Mouse (Mus musculus) spleen, adult 12 weeks (tissue): ENCODE measurements around the gene Ppp1r14d.

Experiments
- DNase-seq: peaks from one replicate; pipeline ENCODE4 v3.0.0; 2022; ENCODE audit warnings: low spot score

Ppp1r14d gene

GRCm38 (mm10) chr2:119229775-119230704 is at the start of gene Ppp1r14d:
TSS of gene Ppp1r14d (minus strand) at chr2:119229906.
- no peak for DNase-seq

DNA sequence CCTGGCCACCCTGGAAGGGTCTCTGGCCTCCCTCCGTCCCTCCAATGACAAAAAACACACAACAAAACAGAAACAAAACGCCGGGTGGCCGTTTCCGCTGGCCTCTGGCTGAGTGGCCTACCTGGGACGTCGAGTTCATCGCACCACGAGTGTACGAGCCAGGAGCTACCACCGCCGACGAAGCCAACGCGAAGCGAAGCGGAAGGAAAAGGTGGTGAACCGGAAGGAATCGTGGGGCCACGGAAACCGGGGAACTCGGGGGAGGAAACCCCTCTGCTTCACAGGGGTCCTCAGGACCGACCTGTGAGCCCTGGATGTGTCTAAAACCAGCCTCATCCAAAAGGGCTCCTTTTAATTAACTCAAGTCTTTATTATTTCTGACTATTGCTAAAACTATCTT is 48.1 kb upstream of the Ppp1r14d start:
- DNase-seq: no peak

DNA sequence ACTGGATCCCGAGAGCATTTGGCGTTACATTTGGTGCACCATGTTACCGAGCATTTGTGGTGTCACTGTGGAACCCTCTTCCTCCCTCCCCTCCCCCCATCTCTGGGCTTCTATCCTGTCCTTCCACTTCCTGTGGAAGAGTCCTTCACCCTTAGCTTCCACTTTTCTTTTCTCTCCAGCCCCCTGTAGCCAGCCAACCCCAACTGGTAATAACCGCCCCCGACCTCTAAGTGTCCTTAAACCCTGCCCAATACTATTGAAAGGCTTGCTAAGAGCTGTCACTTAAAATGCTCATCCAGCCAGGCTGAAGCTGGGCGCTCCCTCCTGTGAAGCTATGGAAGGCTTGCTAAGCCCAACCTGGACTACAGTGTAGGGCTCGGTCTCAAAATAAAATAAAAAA is 47.2 kb upstream of the Ppp1r14d start:
- DNase-seq: no peak

- DNase-seq: no peak
Observed at GRCm38 (mm10) chr2:119274126-119274525, 44.4 kb upstream of the Ppp1r14d start.

DNA sequence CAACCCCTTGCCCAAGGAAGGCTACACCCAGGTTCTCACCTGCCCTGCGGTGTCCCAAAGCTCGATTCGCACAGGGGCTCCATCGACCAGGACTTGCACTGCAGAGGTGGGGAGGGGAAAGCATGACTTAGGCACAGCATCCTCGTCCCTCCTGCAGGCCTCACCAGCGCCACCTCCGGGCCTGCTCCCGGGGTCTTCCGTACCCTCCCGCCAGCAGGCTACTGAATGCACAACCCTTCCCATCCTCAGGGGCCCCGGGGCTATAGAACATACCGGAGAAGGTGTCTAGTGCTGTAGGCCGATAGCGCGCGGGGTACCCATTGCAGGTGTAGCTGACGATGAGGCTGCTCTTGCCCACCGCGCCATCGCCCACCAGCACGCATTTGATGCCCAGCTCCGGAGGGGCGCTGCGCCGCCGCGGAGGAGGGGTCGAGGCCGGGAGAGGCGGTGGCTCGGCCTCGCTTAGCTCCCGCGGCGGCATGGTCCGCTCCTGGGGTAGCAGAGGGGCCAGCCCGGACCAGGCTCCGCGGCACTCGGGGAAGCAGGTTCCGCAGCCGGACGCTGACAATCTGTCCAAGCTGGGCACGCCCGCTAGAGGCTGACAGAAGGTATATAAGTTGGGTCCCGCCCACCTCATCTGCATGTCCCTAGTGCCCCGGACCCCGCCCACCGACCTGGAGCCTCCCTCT is 41.1 kb upstream of the Ppp1r14d start, which contains the start of gene Rhov:
TSS of gene Rhov (minus strand) at position 630 of the 689 bp plus-strand sequence.
- no peak for DNase-seq

GRCm38 (mm10) chr2:119270286-119270642 is 40.6 kb upstream of the Ppp1r14d start:
- DNase-seq: no peak

- DNase-seq: no peak
Observed at GRCm38 (mm10) chr2:119263813-119264212, 34.1 kb upstream of the Ppp1r14d start.

GRCm38 (mm10) chr2:119262978-119263377 is 33.3 kb upstream of the Ppp1r14d start:
- no peak for DNase-seq

DNA sequence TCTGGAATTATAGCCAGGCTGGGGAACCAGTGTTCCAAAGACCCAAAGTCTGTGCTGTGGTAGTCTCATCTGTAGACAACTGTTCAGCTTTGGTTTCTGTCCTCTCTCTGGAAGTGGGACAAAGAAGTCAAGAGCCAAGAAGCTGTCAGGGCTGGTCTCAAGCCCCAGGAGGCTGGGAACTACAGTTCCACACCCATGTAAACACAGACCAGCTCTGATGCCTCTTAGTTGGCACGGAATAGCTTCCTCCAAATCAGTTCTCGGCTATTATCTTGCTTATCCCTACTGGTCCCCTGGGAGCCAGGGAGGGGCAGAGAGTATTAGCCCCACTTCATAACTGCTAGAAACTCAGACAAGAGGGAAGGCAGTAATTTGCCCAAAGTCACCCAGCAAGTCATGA is 31.6 kb upstream of the Ppp1r14d start:
- no peak for DNase-seq

DNA sequence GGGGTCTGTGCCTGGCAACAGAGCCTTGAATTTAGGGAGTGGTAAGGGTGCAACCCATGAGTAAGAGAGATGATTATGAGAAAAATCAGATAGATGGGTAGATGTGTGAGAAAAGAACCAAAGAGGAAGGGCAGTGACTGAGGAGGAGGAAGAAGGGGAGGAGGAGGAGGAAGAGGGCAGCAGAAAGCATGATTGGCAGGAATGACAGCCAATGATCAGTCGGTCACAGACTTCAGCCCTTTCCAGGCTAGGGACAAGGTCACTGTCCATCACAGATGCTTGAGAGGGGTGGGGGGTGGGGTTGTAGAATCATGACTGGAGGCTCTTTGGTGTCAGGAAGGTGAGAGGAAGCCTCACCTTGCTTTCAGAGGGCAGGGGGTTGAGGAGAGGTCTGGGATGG is 30.8 kb upstream of the Ppp1r14d start:
- no peak for DNase-seq

- DNase-seq: no peak
Observed at GRCm38 (mm10) chr2:119254976-119255375, 25.3 kb upstream of the Ppp1r14d start.

- peak; percentile 76 for DNase-seq
Observed at GRCm38 (mm10) chr2:119250826-119251478, 21.2 kb upstream of the Ppp1r14d start.

DNA sequence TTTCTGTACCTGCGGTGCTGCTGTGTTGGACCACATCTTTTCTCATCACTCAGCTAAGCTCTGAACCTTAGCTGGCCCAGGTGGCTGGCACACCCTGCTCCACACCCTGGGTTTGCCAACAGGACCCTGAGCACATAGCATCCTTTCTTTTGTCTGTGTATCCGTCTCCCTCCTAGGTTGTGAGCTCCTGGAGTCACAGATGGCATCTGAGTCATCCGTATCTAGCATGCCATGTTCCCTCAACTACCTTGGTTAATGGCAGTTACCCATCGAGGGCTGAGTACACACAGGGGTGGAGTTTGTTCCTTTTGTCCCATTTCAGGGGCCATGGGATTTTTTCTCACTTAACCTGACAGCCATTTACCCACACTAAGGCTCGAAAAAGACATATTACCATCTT is 20.7 kb upstream of the Ppp1r14d start:
- no peak for DNase-seq

DNA sequence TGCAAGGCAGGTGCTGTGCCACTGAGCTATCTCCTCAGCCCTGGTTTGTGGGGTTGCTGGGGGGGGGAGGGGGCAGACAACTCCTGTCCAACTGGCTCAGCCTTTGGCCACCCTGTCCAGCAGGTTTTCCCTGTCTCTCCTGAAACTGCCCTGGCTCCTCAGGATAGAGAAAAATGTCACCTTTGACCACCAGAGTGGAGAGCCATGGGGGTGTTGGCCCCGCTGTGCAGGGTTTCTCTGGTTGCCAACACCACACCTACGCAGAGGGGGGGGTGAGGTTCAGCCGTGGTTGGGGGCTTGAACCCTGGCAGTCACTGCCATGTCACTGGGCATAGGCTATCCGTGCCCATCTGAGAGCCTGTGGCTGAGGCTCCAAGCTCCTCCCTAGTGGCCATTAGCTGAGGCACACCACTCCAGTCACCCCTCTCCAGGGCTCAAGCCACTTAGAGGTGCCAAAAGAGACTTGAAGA is 19.9 kb upstream of the Ppp1r14d start:
- no peak for DNase-seq

DNA sequence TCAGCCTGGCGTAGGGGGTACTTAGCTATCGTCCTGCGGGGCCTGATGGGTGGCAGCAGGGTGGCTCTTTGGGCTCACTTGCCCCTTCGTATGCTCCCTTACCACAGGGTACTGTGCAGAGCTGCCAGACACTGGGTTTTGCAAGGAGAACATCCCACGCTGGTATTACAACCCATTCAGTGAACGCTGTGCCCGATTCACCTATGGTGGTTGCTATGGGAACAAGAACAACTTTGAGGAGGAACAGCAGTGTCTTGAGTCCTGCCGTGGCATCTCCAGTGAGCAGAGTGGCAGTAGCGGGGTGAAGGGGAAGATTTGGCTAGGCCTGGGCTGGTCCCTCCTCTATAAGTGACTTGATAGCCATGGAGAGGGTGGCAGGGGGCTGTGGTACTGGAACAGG is 18.2 kb upstream of the Ppp1r14d start:
- no peak for DNase-seq

- no peak for DNase-seq
Observed at GRCm38 (mm10) chr2:119245246-119245645, 15.5 kb upstream of the Ppp1r14d start.

DNA sequence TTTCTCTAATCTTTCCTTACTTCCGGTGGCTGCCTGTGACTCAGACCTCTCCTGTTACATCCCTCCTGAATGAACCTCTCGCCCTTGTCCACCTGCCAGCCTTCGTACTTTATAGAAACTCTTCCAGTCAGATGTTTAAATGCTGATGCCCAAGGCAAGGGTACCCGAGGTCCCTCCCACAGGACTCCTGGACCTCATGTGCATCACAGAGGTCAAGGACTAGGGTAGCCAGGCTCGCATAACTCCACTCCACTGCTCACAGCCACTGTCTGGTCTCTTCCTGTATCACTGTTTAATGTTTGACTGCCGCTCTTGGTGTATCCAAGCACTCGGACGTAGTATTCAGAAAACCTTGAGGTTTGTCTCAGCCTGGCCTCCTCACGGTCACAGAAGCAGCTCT is 12.8 kb upstream of the Ppp1r14d start:
- no peak for DNase-seq

GRCm38 (mm10) chr2:119240819-119241186 is 11.1 kb upstream of the Ppp1r14d start:
- DNase-seq: no peak

GRCm38 (mm10) chr2:119240075-119240818 is 10.5 kb upstream of the Ppp1r14d start:
- no peak for DNase-seq

DNA sequence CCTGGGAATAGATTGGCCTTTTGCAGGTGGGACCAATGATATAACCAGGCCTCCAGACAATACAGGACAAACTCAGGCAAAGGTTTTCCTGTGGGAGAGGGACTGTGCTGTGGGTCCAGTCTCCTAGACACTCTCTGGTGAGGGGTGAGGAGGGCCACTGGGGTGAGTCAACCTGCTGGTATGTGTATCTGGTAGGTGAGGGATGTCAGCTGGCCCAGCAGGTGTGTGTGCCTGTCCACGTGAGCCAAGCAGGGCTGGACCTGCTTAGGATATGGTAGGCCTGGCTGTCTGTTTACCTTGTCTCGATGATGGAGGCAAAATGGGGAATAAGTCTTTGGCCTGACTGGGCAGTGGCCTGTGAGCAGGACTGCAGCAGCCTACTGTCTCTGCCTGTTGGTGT is 9.0 kb upstream of the Ppp1r14d start:
- no peak for DNase-seq

GRCm38 (mm10) chr2:119237871-119238220 is 8.1 kb upstream of the Ppp1r14d start:
- no peak for DNase-seq
